In genomic region chr11:103987423-103987822, GRCm38 (mm10) we compare ENCODE assay signal across 9 mouse cellular contexts. TPM values are rescaled to one million over a fixed set of nuclear protein-coding genes. Genes with fewer than 3 reads are reported as not detected.
DNase-seq lines count a peak whose midpoint lies in the region; ATAC-seq lines count a peak whose summit lies in the region.
"Had no signal": no experiment of that assay in that cellular context is flagged by ENCODE, and none has a peak within 500 bp of the region (broad histone marks: within the 10 kb centered on the region; RNA-seq: fewer than 3 reads in every experiment).

No protein-coding gene starts in this region.

- no peak overlapping the region for H3K4me2 ChIP-seq in lung, embryonic 16.5 days (ENCODE audit: low read depth, low read length)
- H3K4me2 ChIP-seq: heart, embryonic 15.5 days had no signal

- no peaks in the 10 kb centered on the region for H3K27me3 ChIP-seq in embryonic facial prominence, embryonic 10.5 days (replicated peaks; ENCODE audit: low read depth, poor library complexity, severe bottlenecking)
- no peaks in the 10 kb centered on the region for H3K27me3 ChIP-seq in lung, embryonic 16.5 days (ENCODE audit: control insufficient read depth, insufficient read depth, low read depth, low read length)
- H3K27me3 ChIP-seq: heart, embryonic 15.5 days had no signal

- no peak overlapping the region for H3K4me3 ChIP-seq in embryonic facial prominence, embryonic 10.5 days
- H3K4me3 ChIP-seq in lung, embryonic 16.5 days (ENCODE audit: low read length) = no peak overlapping the region
- H3K4me3 ChIP-seq: heart, embryonic 15.5 days had no signal

- peaks cover 23% of the 10 kb centered on the region for H3K4me1 ChIP-seq in embryonic facial prominence, embryonic 10.5 days
- no peaks in the 10 kb centered on the region for H3K4me1 ChIP-seq in lung, embryonic 16.5 days (replicated peaks; ENCODE audit: control insufficient read depth, insufficient read depth, low read length)
- H3K4me1 ChIP-seq: heart, embryonic 15.5 days had no signal

- H3K9me3 ChIP-seq in embryonic facial prominence, embryonic 10.5 days = no peaks in the 10 kb centered on the region
- no peaks in the 10 kb centered on the region for H3K9me3 ChIP-seq in lung, embryonic 16.5 days (ENCODE audit: control insufficient read depth, low read length)
- H3K9me3 ChIP-seq: heart, embryonic 15.5 days had no signal

- peaks cover 38% of the 10 kb centered on the region for H3K36me3 ChIP-seq in embryonic facial prominence, embryonic 10.5 days (replicated peaks)
- peaks cover 11% of the 10 kb centered on the region for H3K36me3 ChIP-seq in lung, embryonic 16.5 days (ENCODE audit: control insufficient read depth, insufficient read depth, low read length)

- H3K9ac ChIP-seq in lung, embryonic 16.5 days (ENCODE audit: low read length) = no peak overlapping the region
- H3K9ac ChIP-seq: heart, embryonic 15.5 days had no signal

- peak; percentile 53; the same call in 1 of the 2 replicates for ATAC-seq in lung, embryonic 16.5 days (ENCODE audit: low read depth)

- peak; percentile 63 to 69 for DNase-seq in CD8-positive naive resting alpha-beta T cell, adult 2 months (ENCODE audit: low read depth in 2 of 2, low spot score in 2 of 2)
- peak; percentile 70 for DNase-seq in adrenal gland, postnatal 25 days
- DNase-seq in embryonic facial prominence, embryonic 10.5 days (ENCODE audit: low spot score) = peak; percentile 84
- DNase-seq in heart, adult 9 months (ENCODE audit: low spot score in 2 of 2) = peak; percentile 17 to 65
- DNase-seq in layer of hippocampus, adult 18-20 months (ENCODE audit: low spot score in 2 of 2) = peak; percentile 58 to 79
- DNase-seq in ovary, postnatal 14 days (ENCODE audit: low spot score) = peak; percentile 64
- DNase-seq in thymus, postnatal 10 days (ENCODE audit: low spot score in 2 of 2) = peak; percentile 16 to 72

- 24% methylated on average over 8 of the region's 8 CpGs for WGBS in embryonic facial prominence, embryonic 10.5 days
- WGBS in lung, embryonic 16.5 days = 36% methylated on average over 8 of the region's 8 CpGs

- H3K27ac ChIP-seq in embryonic facial prominence, embryonic 10.5 days (replicated peaks) = no peak overlapping the region
- H3K27ac ChIP-seq in lung, embryonic 16.5 days (ENCODE audit: low read length) = no peak overlapping the region
- H3K27ac ChIP-seq: heart, embryonic 15.5 days had no signal

RNA-seq across cellular contexts. Expression of gene Arf2, which starts 20.9 kb away (rescaled TPM):
- total RNA-seq in adrenal gland, postnatal 25 days (2021) = 38.2 and 38.3 TPM in 2 replicates
- polyA plus RNA-seq in embryonic facial prominence, embryonic 10.5 days (2016; fragmentation: Nextera tagmentation; extraction: Ambion mirVana) = 71.4 and 73.5 TPM in 2 replicates
- total RNA-seq in layer of hippocampus, adult 18-20 months (2021) = 10 to 100 TPM; 42.4 to 42.7 TPM
- polyA plus RNA-seq in lung, embryonic 16.5 days (2015; fragmentation: Nextera tagmentation; extraction: Ambion mirVana) = 70.2 and 71.9 TPM in 2 replicates

RNA-seq across cellular contexts. Expression of gene Nsf, which starts 33.6 kb away (rescaled TPM):
- total RNA-seq in adrenal gland, postnatal 25 days (2021) = 83.0 and 104 TPM in 2 replicates
- 54.4 and 56.8 TPM in 2 replicates for polyA plus RNA-seq in embryonic facial prominence, embryonic 10.5 days (2016; fragmentation: Nextera tagmentation; extraction: Ambion mirVana)
- total RNA-seq in layer of hippocampus, adult 18-20 months (2021) = 1,000 to 10,000 TPM; 1,253 to 1,269 TPM
- 52.5 and 55.1 TPM in 2 replicates for polyA plus RNA-seq in lung, embryonic 16.5 days (2015; fragmentation: Nextera tagmentation; extraction: Ambion mirVana)

Comparison
In these comparisons a context has a peak if more than half of its experiments do, and no peak if none do; other contexts are left out.
1. RNA of gene Nsf, which starts 33.6 kb away (total RNA-seq): 1,253 to 1,269 TPM in layer of hippocampus, adult 18-20 months; 83.0 to 104 TPM in adrenal gland, postnatal 25 days; every median in the first group is over 10 times any median in the second.
2. Peak in every context shown above with its lines, with median percentiles within 50 percentile points of each other: DNase-seq.